Mouse (Mus musculus) testis, postnatal 14 days (tissue): ENCODE results near the gene Pgghg.

Experiments
- DNase-seq: peaks from one replicate; pipeline ENCODE4 v3.0.0; 2021; ENCODE audit warnings: low spot score

Gene Pgghg

GRCm38 (mm10) chr7:140923070-140923775 lies 18.0 kb upstream of the Pgghg start:
- DNase-seq, result no peak

- DNase-seq, result no peak
Observed at GRCm38 (mm10) chr7:140927181-140927580, 14.0 kb upstream of the Pgghg start.

- no peak for DNase-seq
Observed at GRCm38 (mm10) chr7:140938436-140938835, 2.8 kb upstream of the Pgghg start.

GRCm38 (mm10) chr7:140938896-140939295 lies 2.3 kb upstream of the Pgghg start:
- no peak for DNase-seq

GRCm38 (mm10) chr7:140939669-140940171 lies 1.5 kb upstream of the Pgghg start:
- DNase-seq, result peak; percentile 52

GRCm38 (mm10) chr7:140942341-140942740 lies 1.1 kb downstream of the Pgghg start:
- DNase-seq, result no peak

- no peak for DNase-seq
Observed at GRCm38 (mm10) chr7:140942811-140943210, 1.6 kb downstream of the Pgghg start.

GRCm38 (mm10) chr7:140943356-140943755 lies 2.2 kb downstream of the Pgghg start:
- DNase-seq, result no peak

GRCm38 (mm10) chr7:140944236-140944635 lies 3.0 kb downstream of the Pgghg start:
- DNase-seq, result no peak

- DNase-seq, result no peak
Observed at GRCm38 (mm10) chr7:140945247-140945646, 4.1 kb downstream of the Pgghg start.

GRCm38 (mm10) chr7:140946311-140946710 lies 5.1 kb downstream of the Pgghg start:
- no peak for DNase-seq

GRCm38 (mm10) chr7:140946980-140947379 lies 5.8 kb downstream of the Pgghg start:
- no peak for DNase-seq

GRCm38 (mm10) chr7:140948161-140948560 lies 7.0 kb downstream of the Pgghg start:
- DNase-seq, result peak; percentile 68

GRCm38 (mm10) chr7:140949255-140949654 lies 8.1 kb downstream of the Pgghg start:
- no peak for DNase-seq

GRCm38 (mm10) chr7:140949824-140950530 lies 8.8 kb downstream of the Pgghg start, which contains the start of gene Ifitm5:
Gene Ifitm5 (minus strand): TSS chr7:140950291.
- DNase-seq, result no peak

- DNase-seq, result no peak
Observed at GRCm38 (mm10) chr7:140951051-140951450, 9.9 kb downstream of the Pgghg start.

GRCm38 (mm10) chr7:140951765-140952164 lies 10.6 kb downstream of the Pgghg start:
- no peak for DNase-seq

- no peak for DNase-seq
Observed at GRCm38 (mm10) chr7:140952441-140952840, 11.2 kb downstream of the Pgghg start.

GRCm38 (mm10) chr7:140953133-140953532 lies 11.9 kb downstream of the Pgghg start:
- no peak for DNase-seq

- no peak for DNase-seq
Observed at GRCm38 (mm10) chr7:140953800-140954732, 12.9 kb downstream of the Pgghg start.

- DNase-seq, result no peak
Observed at GRCm38 (mm10) chr7:140954733-140955071, 13.5 kb downstream of the Pgghg start.

- DNase-seq, result no peak
Observed at GRCm38 (mm10) chr7:140955342-140955741, 14.2 kb downstream of the Pgghg start.
